Mouse (Mus musculus): ENCODE measurements around the gene Sh3gl3.

GRCm38 (mm10) chr7:82265365-82265764, 91.7 kb downstream of the Sh3gl3 start:
- no peak for TF ChIP-seq CTCF (IDR thresholded peaks at IDR 0.05; ENCODE audit: low read depth)
- no peak for TF ChIP-seq EP300 (IDR thresholded peaks at IDR 0.05; ENCODE audit: low read depth)
